In the genomic region with DNA sequence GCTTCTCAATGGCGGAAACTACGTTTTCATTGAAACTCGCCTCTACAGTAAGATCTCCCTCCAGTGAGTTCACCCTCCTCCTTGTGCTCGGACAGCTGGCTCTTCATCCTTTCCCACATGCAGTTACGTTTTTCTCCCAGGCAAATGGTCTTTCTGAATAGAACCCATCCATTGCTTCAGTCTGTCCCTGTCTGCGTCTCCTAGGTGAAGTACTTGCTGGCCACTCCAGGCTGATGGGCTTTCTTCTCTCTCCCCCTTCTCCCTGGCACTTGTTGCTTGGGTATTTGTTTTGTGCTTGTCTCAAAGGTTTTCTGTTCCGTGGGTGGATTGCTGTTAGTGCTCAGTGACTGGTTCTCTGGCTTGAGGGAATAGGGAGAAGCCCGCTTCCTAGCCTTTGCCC, we compare ENCODE assay signal across 21 mouse cellular contexts.
DNase-seq lines count a peak whose midpoint lies in the region; ATAC-seq lines count a peak whose summit lies in the region.
"Had no signal": no experiment of that assay in that cellular context is flagged by ENCODE, and none has a peak within 500 bp of the region (broad histone marks: within the 10 kb centered on the region; RNA-seq: fewer than 3 reads in every experiment).

No protein-coding gene starts in this region.

- peak; percentile 20 for DNase-seq in forebrain, embryonic 11.5 days (ENCODE audit: low spot score)
- DNase-seq in hindbrain, embryonic 11.5 days (ENCODE audit: low spot score): no peak
- DNase-seq in neural tube, embryonic 10.5 days (ENCODE audit: extremely low spot score, low spot score): no peak
- no peak for DNase-seq in limb, embryonic 10.5 days (ENCODE audit: low spot score)
- DNase-seq: adrenal gland, adult 8-10 months; B cell, adult 2 months; cerebellum, adult 18-20 months; cerebellum, adult 9-11 months; gastrocnemius, postnatal 14 days; heart, adult 2 months; heart, postnatal 36 days had no signal

- H3K9ac ChIP-seq in forebrain, embryonic 11.5 days (ENCODE audit: low read length): no peak overlapping the region
- H3K9ac ChIP-seq in forebrain, embryonic 13.5 days: no peak overlapping the region
- no peak overlapping the region for H3K9ac ChIP-seq in hindbrain, embryonic 13.5 days
- no peak overlapping the region for H3K9ac ChIP-seq in hindbrain, embryonic 11.5 days (ENCODE audit: low read depth, low read length)
- H3K9ac ChIP-seq in neural tube, embryonic 13.5 days: no peak overlapping the region
- H3K9ac ChIP-seq: heart, embryonic 13.5 days had no signal

- 82% methylated on average over 8 of the region's 8 CpGs for WGBS in forebrain, embryonic 11.5 days
- 76% methylated on average over 8 of the region's 8 CpGs for WGBS in forebrain, embryonic 13.5 days
- WGBS in hindbrain, embryonic 13.5 days: 69% methylated on average over 8 of the region's 8 CpGs
- 75% methylated on average over 8 of the region's 8 CpGs for WGBS in hindbrain, embryonic 11.5 days
- WGBS in neural tube, embryonic 13.5 days: 64% methylated on average over 8 of the region's 8 CpGs
- WGBS in limb, embryonic 10.5 days: 86% methylated on average over 8 of the region's 8 CpGs

- no peak for ATAC-seq in forebrain, embryonic 11.5 days (replicated peaks; ENCODE audit: low FRiP score)
- ATAC-seq in forebrain, embryonic 13.5 days: no peak
- ATAC-seq in hindbrain, embryonic 13.5 days (ENCODE audit: low FRiP score): peak; percentile 49; the same call in 1 of the 2 replicates
- no peak for ATAC-seq in hindbrain, embryonic 11.5 days (ENCODE audit: low FRiP score)
- peak; percentile 43; the same call in 1 of the 2 replicates for ATAC-seq in neural tube, embryonic 13.5 days (ENCODE audit: low read depth)
- ATAC-seq in cerebellum, adult (ENCODE audit: insufficient number of reproducible peaks, low FRiP score, low TSS enrichment): no peak
- ATAC-seq: CD4-positive, CD25-positive, alpha-beta regulatory T cell, adult 4 months; forebrain, embryonic 16.5 days; intestine, embryonic 16.5 days had no signal

- no peaks in the 10 kb centered on the region for H3K36me3 ChIP-seq in forebrain, embryonic 11.5 days (ENCODE audit: control insufficient read depth, insufficient read depth, low read length)
- no peaks in the 10 kb centered on the region for H3K36me3 ChIP-seq in forebrain, embryonic 13.5 days (ENCODE audit: poor library complexity, severe bottlenecking)
- no peaks in the 10 kb centered on the region for H3K36me3 ChIP-seq in hindbrain, embryonic 13.5 days
- H3K36me3 ChIP-seq in hindbrain, embryonic 11.5 days (ENCODE audit: control insufficient read depth, insufficient read depth, low read length): no peaks in the 10 kb centered on the region
- H3K36me3 ChIP-seq in neural tube, embryonic 13.5 days: no peaks in the 10 kb centered on the region
- no peaks in the 10 kb centered on the region for H3K36me3 ChIP-seq in limb, embryonic 10.5 days
- H3K36me3 ChIP-seq: embryonic facial prominence, embryonic 10.5 days; G1E; heart, embryonic 13.5 days had no signal

- H3K4me3 ChIP-seq in forebrain, embryonic 11.5 days (ENCODE audit: low read depth, low read length): no peak overlapping the region
- no peak overlapping the region for H3K4me3 ChIP-seq in forebrain, embryonic 13.5 days
- H3K4me3 ChIP-seq in hindbrain, embryonic 13.5 days: no peak overlapping the region
- H3K4me3 ChIP-seq in hindbrain, embryonic 11.5 days (ENCODE audit: low read depth, low read length): no peak overlapping the region
- no peak overlapping the region for H3K4me3 ChIP-seq in neural tube, embryonic 13.5 days
- H3K4me3 ChIP-seq in limb, embryonic 10.5 days: no peak overlapping the region
- H3K4me3 ChIP-seq: embryonic facial prominence, embryonic 10.5 days; heart, adult 2 months; heart, embryonic 13.5 days had no signal

- H3K27me3 ChIP-seq in forebrain, embryonic 11.5 days (ENCODE audit: control insufficient read depth, insufficient read depth, low read length): no peaks in the 10 kb centered on the region
- no peaks in the 10 kb centered on the region for H3K27me3 ChIP-seq in forebrain, embryonic 13.5 days
- 0 out of 2 replicates have a peak, but pooled peaks cover 5% of the 10 kb centered on the region for H3K27me3 ChIP-seq in hindbrain, embryonic 13.5 days
- H3K27me3 ChIP-seq in hindbrain, embryonic 11.5 days (ENCODE audit: control insufficient read depth, insufficient read depth, low read length): no peaks in the 10 kb centered on the region
- no peaks in the 10 kb centered on the region for H3K27me3 ChIP-seq in neural tube, embryonic 13.5 days
- H3K27me3 ChIP-seq in limb, embryonic 10.5 days (ENCODE audit: low read depth, poor library complexity, severe bottlenecking): no peaks in the 10 kb centered on the region
- H3K27me3 ChIP-seq: heart, embryonic 13.5 days had no signal

- H3K9me3 ChIP-seq in forebrain, embryonic 11.5 days (ENCODE audit: control insufficient read depth, low read length): no peaks in the 10 kb centered on the region
- no peaks in the 10 kb centered on the region for H3K9me3 ChIP-seq in forebrain, embryonic 13.5 days (replicated peaks)
- no peaks in the 10 kb centered on the region for H3K9me3 ChIP-seq in hindbrain, embryonic 13.5 days
- H3K9me3 ChIP-seq in hindbrain, embryonic 11.5 days (ENCODE audit: control insufficient read depth, low read length): no peaks in the 10 kb centered on the region
- H3K9me3 ChIP-seq in neural tube, embryonic 13.5 days: no peaks in the 10 kb centered on the region
- H3K9me3 ChIP-seq in limb, embryonic 10.5 days (replicated peaks): no peaks in the 10 kb centered on the region
- H3K9me3 ChIP-seq: embryonic facial prominence, embryonic 10.5 days; heart, embryonic 13.5 days had no signal

- H3K4me2 ChIP-seq in forebrain, embryonic 11.5 days (ENCODE audit: low read depth, low read length, severe bottlenecking): no peak overlapping the region
- no peak overlapping the region for H3K4me2 ChIP-seq in forebrain, embryonic 13.5 days
- no peak overlapping the region for H3K4me2 ChIP-seq in hindbrain, embryonic 13.5 days
- H3K4me2 ChIP-seq in hindbrain, embryonic 11.5 days (replicated peaks; ENCODE audit: low read depth, low read length): no peak overlapping the region
- H3K4me2 ChIP-seq in neural tube, embryonic 13.5 days: no peak overlapping the region
- H3K4me2 ChIP-seq: heart, embryonic 13.5 days had no signal

- H3K4me1 ChIP-seq in forebrain, embryonic 11.5 days (replicated peaks; ENCODE audit: control insufficient read depth, insufficient read depth, low read length): no peaks in the 10 kb centered on the region
- H3K4me1 ChIP-seq in forebrain, embryonic 13.5 days: 0 out of 2 replicates have a peak, but pooled peaks cover 6% of the 10 kb centered on the region
- H3K4me1 ChIP-seq in hindbrain, embryonic 13.5 days (replicated peaks): peaks cover 13% of the 10 kb centered on the region; the same call in 1 of the 2 replicates
- no peaks in the 10 kb centered on the region for H3K4me1 ChIP-seq in hindbrain, embryonic 11.5 days (replicated peaks; ENCODE audit: control insufficient read depth, insufficient read depth, low read length)
- H3K4me1 ChIP-seq in neural tube, embryonic 13.5 days (replicated peaks): peaks cover 11% of the 10 kb centered on the region
- H3K4me1 ChIP-seq in limb, embryonic 10.5 days: peaks cover 8% of the 10 kb centered on the region

- no peak overlapping the region for H3K27ac ChIP-seq in forebrain, embryonic 11.5 days (ENCODE audit: low read depth, low read length)
- H3K27ac ChIP-seq in forebrain, embryonic 13.5 days: no peak overlapping the region
- H3K27ac ChIP-seq in hindbrain, embryonic 13.5 days: no peak overlapping the region
- no peak overlapping the region for H3K27ac ChIP-seq in hindbrain, embryonic 11.5 days (ENCODE audit: low read depth, low read length)
- no peak overlapping the region for H3K27ac ChIP-seq in neural tube, embryonic 13.5 days (replicated peaks)
- no peak overlapping the region for H3K27ac ChIP-seq in limb, embryonic 10.5 days
- H3K27ac ChIP-seq: embryonic facial prominence, embryonic 10.5 days; heart, adult 2 months; heart, embryonic 13.5 days had no signal

Comparison
In these comparisons a context has a peak if more than half of its experiments do, and no peak if none do; other contexts are left out.
1. ATAC-seq: peak in hindbrain, embryonic 13.5 days (single experiment) and neural tube, embryonic 13.5 days (single experiment); none in forebrain, embryonic 11.5 days (single experiment), forebrain, embryonic 13.5 days (single experiment), hindbrain, embryonic 11.5 days (single experiment) and cerebellum, adult (single experiment).